Mouse (Mus musculus) c-Kit-positive CD71-positive TER-119-negative erythroid progenitor cells, embryonic 14.5 days (primary cell): Measurements from ENCODE around the gene Fkbp10.

Source experiments
- DNase-seq: peaks from one replicate; pipeline ENCODE4 v3.0.0-alpha.2; 2013; ENCODE audit warnings: low read depth

Gene Fkbp10

GRCm38 (mm10) chr11:100394353-100395074 lies 21.0 kb upstream of the Fkbp10 start:
- DNase-seq = no peak

- DNase-seq = no peak
Observed at GRCm38 (mm10) chr11:100395200-100395599, 20.3 kb upstream of the Fkbp10 start.

DNA sequence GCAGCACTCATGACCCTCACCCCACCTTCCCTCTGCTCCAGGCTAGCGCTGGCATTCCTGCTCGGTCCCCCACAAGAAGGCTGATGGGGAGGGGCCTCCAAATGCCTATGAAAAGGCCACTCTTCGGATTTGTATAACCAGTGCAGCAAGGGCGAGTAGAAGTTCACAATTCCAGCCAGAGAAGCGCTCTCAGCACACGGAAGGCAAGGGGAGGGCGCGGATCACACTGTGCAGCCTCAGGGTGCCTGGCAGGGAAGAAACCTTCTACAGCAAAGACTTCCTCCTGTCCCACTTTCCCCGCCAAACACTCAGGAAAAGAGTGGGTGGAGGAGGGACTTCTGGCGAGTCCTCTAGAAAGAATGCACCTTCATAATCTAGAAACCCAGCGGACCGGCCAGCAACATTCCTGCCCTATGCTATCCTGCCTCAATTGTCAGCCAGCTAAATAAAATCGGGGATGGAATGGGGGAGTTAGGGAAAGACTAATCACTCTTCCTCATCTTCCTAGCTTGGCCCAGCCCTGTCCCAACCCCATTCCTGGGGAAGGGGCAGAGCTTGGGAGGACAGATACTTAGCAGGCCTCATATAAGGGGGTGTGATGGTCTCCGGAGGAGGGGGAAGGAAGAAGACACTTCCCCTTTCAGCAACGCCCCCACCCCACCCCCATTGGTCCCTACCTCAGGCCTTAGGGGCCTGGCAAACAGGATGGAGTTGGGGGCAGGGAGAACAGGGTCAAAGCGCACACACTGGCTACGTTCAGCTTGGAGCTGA lies 19.5 kb upstream of the Fkbp10 start:
- no peak for DNase-seq

- DNase-seq = no peak
Observed at GRCm38 (mm10) chr11:100396886-100397599, 18.5 kb upstream of the Fkbp10 start.

DNA sequence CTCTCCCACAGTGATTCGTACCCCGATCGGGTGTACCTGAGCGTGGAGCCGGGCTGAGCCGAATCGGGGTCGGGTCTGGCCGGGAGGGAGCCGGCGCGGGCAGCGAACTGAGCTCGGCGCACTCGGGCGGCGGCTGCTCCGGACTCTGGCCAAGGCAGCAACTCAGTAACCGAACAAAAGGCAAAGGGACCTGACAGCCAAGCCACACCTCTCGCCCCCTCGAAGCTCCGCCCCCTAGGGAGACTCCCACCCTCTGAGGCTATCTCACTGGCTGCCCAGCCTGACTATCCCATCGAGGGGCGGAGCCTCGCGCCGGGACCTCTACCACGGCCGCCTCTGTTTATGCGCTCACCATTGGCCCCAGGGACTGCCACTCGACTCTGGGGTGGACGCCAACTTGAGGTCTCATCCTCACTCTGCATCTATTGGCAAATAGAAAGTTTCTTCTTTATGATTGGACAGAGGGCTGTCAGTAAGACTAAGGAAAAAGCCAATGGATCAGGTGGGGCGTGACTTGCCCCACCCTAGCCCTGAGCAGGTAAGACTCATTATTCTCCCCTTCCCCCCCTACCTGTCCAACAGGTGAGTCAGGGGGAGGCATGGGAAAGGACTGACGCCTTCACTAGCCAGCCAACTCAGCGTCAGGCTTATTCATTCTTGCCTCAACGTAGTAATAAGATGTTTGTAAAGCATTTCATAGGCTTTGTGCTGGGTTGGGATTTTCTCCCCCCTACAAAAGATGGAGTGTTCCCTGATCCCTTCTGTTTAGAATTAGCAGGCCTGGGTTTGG lies 17.7 kb upstream of the Fkbp10 start, which contains the start of gene Jup:
Jup (minus strand) TSS at position 164 of the 790 bp plus-strand sequence.
- DNase-seq = peak; percentile 91

GRCm38 (mm10) chr11:100398517-100398916 lies 17.0 kb upstream of the Fkbp10 start:
- DNase-seq = no peak

DNA sequence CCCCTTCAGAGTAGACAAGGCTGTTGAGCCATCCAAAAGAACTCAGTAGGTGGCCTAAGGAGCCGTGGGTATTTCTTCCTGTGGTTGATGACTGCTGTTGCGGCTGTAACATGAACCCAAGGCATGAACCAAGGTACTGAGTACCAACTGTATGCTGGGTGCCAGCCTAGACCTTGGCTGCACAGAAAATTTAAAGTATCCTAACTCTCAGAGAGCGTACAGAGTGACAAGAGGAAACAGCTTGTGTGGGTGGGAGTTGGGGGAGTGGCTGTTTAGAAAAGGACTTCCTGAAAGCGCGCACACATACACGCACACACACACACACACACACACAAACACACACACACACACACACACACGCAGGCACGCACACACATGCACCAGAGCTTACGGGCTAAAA lies 16.2 kb upstream of the Fkbp10 start:
- no peak for DNase-seq

GRCm38 (mm10) chr11:100399727-100400538 lies 15.6 kb upstream of the Fkbp10 start:
- no peak for DNase-seq

DNA sequence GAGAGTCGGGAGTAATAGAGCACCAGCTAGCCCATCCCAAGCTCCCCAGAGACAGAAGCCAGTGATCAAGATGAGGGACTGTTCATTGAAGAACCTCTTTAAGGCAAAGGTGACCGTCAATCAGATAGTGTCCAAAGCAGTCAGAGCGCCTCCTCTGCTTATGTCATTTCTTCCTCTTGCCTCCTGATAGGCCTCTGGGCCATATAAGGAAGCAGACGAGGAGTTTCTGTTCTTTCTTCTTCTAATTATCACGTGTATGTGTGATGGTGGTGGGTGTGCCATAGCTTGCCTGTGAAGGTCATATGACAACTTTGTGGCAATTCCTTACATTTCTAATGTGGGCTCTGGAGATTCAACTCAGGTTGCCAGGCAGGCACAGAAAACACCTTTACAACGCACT lies 14.7 kb upstream of the Fkbp10 start:
- DNase-seq = no peak

DNA sequence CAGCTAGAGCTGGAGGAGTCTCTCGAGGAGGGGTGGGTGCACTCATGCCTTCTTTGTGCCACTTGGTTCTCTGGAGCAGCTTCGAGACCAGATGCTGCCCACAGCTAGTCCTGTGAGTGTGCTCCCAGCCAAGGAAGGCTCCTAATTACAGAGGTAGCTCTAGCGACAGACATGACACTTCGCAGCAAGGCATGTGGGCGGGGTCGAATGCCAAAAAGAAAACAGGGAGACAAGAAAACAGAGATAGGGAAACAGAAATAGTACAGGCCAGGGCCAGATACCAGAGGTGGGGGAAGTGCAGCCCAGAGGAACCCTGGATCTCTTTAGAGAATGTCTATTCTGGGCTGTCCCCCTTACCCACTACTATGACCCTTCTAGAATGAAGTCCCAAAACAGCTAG lies 13.3 kb upstream of the Fkbp10 start:
- peak; percentile 40 for DNase-seq

GRCm38 (mm10) chr11:100402682-100403081 lies 12.8 kb upstream of the Fkbp10 start:
- DNase-seq = no peak

DNA sequence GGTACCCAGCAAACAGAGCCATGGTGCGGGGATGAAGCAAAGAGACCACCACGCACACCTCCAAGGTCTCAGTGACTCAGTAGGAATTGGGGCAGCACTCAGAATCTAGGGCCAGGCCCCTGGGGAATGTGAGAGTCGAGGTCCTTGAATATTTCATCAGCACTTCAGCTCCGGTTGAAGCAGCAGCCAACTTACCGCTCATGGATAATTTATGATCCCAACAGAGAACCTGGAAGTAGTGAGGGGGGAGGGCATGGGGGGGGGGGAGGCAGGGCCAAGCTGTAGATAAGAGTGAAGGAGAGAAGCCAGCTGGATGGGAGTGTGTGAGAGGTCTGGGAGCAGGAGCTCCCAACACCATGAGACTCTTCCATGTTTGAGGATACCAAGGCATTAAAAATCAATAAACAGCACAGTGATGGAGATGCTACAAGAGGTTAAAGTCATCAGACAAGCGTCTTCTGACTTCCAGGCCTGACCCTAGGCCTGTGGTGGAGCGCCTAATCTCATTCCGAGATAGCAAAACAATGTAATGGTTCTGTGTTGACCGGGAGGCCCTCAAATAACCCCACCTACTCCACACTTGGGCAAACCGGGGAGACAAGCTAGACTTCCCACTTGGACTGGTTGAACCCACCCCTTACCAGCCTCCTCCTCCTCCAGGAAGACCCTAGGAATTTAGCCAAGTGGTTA lies 11.9 kb upstream of the Fkbp10 start:
- DNase-seq = no peak

- no peak for DNase-seq
Observed at GRCm38 (mm10) chr11:100404456-100405074, 10.9 kb upstream of the Fkbp10 start.

DNA sequence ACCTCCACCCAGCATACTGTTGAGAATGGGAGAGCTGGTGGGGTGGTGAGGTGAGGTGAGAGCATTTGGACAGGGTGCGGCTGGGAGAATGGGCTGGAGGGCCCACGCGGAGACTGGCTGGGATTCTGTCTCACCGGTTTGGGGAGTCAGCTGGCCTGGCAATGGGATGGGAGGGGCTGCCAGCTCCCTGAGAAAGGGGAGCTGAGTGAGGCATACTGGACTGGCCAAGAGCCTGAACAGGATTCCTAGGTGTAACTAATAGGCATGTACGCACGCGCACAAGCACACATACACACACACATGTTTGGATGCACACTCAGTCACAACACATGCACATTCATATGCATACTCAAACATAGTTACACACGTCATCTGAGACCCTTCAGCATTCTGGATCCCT lies 9.2 kb upstream of the Fkbp10 start:
- DNase-seq = no peak

DNA sequence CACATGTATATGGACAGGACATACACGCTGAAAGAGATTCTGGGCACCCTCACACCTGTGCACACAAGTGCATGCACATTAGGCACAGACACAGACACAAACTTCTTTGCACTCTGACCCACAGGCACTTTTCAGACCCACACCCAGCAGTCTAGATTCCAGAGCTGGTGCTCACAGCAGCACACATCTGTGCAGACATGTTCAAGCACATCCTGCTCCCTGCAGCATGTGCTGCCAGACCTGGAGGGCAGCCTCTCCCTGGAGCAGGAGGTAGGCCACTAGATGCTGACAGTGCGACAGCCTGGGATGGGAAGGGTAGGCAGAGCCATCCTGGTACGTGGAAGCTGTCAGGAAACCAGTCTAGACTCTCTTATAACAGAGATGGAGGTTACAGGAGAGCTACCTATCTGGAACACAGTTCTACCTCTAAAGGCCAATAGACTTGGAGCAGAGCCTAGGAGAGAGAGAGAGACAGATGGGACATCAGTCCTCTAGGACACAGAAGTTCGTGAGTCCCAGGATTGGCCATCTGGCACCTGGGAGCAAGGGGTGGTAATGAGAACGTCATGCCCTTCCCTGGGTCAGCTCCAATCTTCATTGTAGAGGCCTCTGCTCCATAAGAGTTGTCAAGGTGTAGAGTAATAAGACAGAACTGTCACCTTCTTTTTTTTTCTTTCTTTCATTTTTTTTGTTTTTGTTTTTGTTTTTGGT lies 8.3 kb upstream of the Fkbp10 start:
- no peak for DNase-seq

GRCm38 (mm10) chr11:100408076-100408834 lies 7.2 kb upstream of the Fkbp10 start:
- peak; percentile 40 for DNase-seq

- DNase-seq = no peak
Observed at GRCm38 (mm10) chr11:100408835-100409462, 6.5 kb upstream of the Fkbp10 start.

DNA sequence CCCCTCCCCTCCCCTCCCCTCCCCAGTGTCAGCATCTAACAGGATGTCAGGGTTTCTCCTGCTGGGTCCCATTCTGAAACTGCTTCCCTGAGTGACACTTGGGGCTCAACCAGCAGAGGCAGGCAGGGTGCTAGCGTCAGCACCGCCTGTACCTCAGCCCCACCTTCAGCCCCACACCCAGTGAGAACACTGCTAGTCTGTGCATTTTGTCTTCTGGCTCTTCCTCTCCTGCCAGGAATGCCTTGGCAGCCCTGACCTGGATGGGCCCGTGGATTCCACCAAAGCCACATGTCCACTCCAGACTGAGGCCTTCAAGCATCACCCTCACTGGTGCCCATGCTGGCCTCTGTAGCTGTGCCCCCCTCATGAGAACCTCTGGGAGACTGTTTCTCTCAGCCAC lies 5.8 kb upstream of the Fkbp10 start:
- no peak for DNase-seq
